Mouse (Mus musculus): ENCODE data around the gene Scn3b.

DNA sequence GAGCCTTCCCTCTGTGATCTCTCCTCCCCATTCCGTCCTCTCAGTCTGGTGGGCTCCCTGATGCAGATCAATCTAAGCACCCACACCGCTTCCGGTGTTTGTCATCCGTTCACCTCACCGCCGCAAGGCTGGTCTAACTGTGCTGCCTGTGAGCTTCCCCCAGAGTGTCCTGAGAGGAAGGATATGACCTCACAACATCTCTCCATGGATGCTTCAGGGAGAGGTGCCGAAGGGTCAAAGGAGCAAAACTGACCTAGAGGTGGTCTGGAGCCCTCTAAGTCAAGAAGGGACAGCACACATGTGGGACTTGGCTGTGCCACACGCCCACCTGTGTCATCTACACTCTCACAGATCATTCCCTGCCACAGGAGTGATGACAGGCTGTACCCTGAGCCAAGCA is 33.4 kb downstream of the Scn3b start:
- no peak for TF ChIP-seq POLR2A (IDR thresholded peaks at IDR 0.05; ENCODE audit: borderline replicate concordance, extremely low read depth, low read depth, low read length)
- no peak for TF ChIP-seq CTCF (IDR thresholded peaks at IDR 0.05; ENCODE audit: insufficient read depth, low read length)

All from lung, adult 2 months (tissue).